Mouse (Mus musculus) layer of hippocampus, adult 9-10 months (tissue): ENCODE results near the gene Atraid.

Source experiments
- DNase-seq: peaks from one replicate; pipeline ENCODE4 v3.0.0; 2022; ENCODE audit warnings: low spot score

Atraid gene

GRCm38 (mm10) chr5:31094799-31095691 lies 46.9 kb downstream of the Atraid start:
- no peak for DNase-seq

DNA sequence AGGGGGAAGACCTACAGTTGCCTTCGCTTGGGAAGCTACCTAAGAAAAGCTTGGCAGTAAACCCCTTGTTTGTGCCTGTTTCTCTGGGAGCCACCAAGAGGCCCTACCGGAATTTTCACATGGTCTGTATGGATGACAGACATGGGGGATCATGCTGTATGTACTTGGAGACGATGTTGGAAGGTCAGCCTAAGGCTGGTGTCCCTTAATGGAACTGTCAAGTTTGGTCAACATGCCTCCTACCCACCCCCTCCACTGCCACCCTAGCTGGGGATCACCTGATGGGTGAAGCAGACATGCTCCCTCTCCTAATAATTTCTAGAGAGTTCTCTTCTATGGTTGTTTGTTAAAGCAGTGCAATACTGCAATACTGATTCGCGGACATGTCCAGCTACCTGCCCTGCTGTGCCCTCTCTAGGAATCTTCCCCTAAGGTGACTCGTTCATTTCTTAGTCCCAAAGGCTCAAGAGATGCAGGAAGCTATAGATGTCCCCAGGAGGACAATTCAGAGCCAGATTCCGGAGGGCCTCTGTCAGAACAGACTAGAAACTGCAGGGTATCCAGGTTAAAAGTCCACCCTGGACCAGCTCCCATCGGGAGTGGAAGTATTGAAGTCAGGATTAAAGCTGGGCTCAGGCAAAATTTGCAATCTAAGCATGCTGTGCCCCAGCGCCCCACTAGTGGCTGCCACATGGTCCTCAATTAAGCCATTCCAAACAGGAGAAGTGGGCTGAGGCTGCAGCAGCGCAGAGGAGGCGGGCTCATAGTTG lies 47.8 kb downstream of the Atraid start:
- no peak for DNase-seq
